Mouse (Mus musculus) yolk sac, embryonic 10.5 days (tissue): ENCODE measurements around the gene Trub2.

ENCODE experiments used
- DNase-seq: peaks from one replicate; pipeline ENCODE4 v3.0.0-alpha.2; 2017; ENCODE audit warnings: low spot score

Gene Trub2

GRCm38 (mm10) chr2:29773323-29773722, 15.0 kb downstream of the Trub2 start:
- peak; percentile 84 for DNase-seq

DNA sequence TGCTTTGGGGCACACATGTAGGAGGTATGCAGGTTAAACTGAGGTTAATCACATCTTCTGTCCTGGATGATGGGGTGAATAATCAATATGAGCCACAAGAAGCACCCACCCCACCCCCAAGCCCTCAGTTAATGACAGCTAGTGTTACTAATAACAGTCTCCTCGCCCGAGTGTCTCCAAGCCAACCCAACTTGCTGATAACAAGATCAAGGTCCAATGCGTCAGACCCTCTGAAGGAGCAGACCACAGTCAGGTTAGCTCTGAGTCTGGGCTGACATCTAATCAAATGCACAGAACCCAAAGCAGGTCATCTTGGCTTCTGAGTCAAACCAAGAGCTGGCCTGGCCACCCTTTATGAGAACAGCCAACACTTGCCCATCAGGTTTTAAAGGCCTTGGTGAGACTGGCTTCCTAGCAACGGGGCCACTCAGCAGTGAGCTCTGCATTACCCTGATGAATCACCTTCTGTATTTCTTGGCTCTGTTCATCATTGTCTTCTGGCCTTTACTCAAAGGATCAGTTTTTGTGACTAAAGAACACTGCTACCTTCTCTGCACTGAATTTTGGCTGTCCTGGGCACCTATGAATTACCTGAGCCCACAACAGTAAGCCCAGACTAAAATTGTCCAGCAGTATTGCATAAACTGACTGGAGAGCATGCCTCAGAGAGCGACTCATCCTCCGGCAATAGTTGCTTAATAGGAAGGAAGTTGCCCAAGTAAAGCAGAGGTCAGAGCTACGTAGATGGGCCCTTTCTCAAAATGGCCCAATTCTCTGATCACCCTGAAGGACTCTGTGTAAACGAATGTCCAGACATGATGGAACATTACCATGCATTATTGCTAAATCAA, 16.5 kb downstream of the Trub2 start:
- DNase-seq: peak; percentile 84

GRCm38 (mm10) chr2:29770162-29770561, 18.1 kb downstream of the Trub2 start:
- DNase-seq: no peak

DNA sequence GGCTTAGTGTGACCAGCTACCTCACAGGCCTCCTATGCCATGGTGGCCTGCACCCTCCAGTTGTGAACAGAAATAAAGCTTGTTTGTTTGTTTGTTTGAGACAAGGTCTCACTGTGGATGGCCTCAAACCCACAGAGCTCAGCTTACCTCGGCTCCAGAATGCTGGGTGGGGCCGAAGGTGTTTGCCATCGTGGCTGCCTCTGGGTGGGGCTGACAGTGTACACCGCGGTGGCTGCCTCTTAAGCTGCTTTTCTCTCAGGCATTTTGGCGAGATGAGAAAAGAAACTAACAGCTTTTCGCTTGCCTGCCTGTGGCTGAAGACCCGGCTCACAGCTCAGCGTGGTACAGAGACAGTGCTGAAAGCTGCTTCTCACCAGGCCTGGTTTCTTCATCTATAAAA, 19.4 kb downstream of the Trub2 start:
- DNase-seq: no peak

GRCm38 (mm10) chr2:29767976-29768709, 20.2 kb downstream of the Trub2 start:
- DNase-seq: peak; percentile 59

DNA sequence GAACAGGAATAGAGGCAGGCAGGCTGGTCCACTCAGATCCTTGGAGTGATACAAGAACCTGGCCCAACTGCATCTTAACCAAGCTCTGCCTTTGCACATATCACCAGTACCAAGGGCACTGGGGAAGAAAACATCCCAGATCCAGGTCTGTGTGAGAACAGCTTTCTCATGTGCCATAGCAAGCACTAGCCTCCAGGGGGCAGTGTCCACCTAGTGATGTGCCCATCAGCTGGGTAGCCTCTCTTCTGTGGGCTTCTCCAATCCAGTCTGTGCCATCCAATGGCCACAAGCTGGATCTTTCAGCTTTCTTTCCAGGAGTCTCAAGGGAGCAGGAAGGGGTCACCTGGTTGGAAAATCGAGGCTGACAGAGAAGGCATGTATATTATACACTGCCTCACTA, 23.5 kb downstream of the Trub2 start:
- DNase-seq: peak; percentile 41

DNA sequence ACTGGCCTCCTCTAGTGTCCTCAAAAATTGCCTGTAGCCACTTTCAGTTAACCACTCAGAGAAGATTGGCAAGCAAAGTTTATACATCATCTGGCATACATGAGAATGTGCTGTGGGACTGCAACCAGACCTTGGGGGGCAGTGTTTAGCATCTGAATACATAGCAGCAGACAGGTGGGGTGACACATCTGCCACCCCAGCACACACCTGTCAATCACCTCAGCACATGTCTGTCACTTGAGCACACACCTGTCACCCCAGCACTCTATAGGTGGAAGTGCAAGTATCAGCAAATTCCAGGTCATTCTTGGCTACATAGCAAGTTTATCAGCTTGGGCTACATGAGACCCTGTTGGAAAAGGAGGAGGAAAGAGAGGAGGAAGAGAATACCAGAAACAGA, 32.6 kb downstream of the Trub2 start:
- no peak for DNase-seq

DNA sequence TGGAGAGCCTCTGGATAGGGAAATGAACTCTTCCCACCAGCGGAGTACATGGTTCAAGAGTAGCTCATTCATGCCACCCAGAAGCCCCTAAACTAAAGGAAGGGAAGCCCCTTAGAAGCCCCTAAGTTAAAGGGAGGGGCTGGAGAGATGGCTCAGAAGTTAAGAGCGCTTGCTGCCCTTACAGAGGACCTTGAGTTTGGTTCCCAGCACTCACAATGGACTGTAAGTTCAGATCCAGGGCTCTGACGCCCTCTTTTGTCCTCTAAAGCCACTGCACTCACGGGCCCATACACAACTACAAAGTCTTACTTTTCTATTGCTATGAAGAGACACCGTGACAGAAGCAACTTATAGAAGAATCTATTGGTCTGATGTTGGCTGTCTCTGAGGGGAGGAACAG, 35.9 kb downstream of the Trub2 start:
- DNase-seq: no peak

DNA sequence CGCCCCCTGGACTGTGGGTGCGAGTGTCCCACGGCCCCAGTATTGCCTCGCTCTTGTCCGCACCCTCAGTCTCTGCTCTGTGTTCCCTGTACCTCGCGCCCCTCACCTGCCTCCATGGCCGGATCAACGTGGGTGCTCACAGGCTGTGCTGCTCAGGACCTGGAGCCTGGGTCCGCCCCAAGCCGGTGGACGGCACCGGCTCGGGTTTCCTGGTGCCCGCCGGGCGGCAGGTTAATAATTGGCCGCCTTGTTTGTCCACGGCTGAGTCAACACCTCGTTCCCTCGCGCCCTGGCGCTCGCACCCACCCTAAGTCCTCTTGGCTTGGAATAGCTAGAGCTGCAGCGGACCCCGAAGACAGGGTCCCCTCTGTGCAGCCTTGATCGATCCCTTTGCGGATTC, 36.8 kb downstream of the Trub2 start, which contains the start of gene Gm13420:
Gene Gm13420 (minus strand): TSS at position 189 of the 400 bp plus-strand sequence.
- peak; percentile 76 for DNase-seq

- DNase-seq: no peak
Measured at GRCm38 (mm10) chr2:29748499-29748898, 39.8 kb downstream of the Trub2 start.

GRCm38 (mm10) chr2:29747852-29748251, 40.5 kb downstream of the Trub2 start:
- DNase-seq: no peak

GRCm38 (mm10) chr2:29747188-29747782, 41.0 kb downstream of the Trub2 start:
- DNase-seq: no peak

- DNase-seq: no peak
Measured at GRCm38 (mm10) chr2:29744256-29744655, 44.0 kb downstream of the Trub2 start.

DNA sequence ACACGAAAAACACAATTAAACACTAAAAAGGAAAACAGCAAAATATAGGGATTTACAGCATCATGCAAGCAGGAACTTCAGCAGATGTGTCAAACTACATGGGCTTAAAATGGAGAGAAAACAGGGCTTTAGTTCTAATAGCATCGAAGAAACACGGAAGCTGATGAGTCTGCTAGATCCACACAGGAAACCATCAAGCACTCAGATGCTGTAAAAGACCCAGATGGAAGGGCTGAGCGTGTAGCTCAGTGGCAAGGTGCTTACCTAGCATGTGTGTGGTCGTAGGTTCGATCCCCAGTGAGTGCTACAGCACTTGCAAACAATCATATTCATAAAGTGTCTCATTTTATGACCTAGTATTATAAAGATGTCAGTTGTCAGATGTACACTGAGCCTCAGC, 47.1 kb downstream of the Trub2 start:
- no peak for DNase-seq

GRCm38 (mm10) chr2:29739368-29739767, 48.9 kb downstream of the Trub2 start:
- DNase-seq: no peak

GRCm38 (mm10) chr2:29738799-29739198, 49.5 kb downstream of the Trub2 start:
- no peak for DNase-seq

DNA sequence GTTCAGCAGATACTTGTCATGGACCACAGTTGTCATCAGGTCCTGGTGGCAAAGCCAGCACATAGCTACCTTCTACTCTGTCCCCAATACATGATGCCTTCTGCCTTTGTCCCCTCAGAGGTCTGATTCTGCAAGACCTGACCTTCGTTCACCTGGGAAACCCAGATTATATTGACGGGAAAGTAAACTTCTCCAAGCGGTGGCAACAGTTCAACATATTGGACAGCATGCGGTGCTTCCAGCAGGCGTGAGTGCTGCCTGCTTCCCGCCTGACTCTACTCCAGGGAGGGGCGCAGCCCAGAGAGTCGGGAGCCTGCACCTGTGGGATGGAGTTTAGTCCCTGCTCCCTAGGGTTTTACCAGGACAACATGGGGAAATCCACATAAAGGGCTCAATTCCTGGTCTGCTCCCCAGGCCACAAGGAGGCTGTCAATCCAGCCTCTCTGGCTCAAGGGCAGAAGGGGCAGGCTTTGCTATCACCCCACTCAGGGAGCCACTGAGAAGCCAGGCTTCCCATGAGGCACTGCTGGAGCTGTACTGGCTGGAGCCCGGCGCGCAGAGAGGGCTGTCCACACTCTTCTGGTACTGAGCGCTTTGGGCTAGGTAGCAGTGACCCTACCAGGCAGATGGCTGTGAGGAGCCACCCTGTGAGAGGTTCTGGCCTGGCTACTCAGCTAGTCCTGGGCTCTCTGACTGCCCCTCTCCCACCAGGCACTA, 50.9 kb downstream of the Trub2 start:
- DNase-seq: no peak

GRCm38 (mm10) chr2:29735708-29736107, 52.6 kb downstream of the Trub2 start:
- no peak for DNase-seq

GRCm38 (mm10) chr2:29733348-29733747, 55.0 kb downstream of the Trub2 start:
- no peak for DNase-seq

DNA sequence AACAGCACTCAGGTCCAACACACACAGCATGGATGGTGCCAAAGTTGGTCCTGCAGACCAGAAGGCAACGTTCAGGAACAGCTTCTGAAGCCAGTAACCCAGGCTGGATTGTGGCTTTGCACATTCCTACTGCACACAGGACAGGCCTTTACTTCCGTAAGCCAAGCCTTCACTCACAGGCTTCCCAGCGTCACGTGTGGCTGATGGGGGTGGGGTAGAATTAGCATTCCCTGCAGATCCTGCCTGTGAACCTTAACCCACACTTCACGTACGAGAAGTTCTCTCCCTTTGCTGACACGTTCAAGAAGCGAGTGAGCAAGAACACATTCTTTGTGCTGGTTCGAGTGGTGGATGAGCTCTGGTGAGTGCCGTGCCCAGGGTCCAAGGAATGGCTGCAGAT, 55.7 kb downstream of the Trub2 start:
- DNase-seq: peak; percentile 67

- no peak for DNase-seq
Measured at GRCm38 (mm10) chr2:29731545-29731944, 56.8 kb downstream of the Trub2 start.

- DNase-seq: no peak
Measured at GRCm38 (mm10) chr2:29729500-29729899, 58.8 kb downstream of the Trub2 start.
